Mouse (Mus musculus) limb, embryonic 14.5 days (tissue): ENCODE results near the gene C1ql1. TPM values are rescaled to one million over a fixed set of nuclear protein-coding genes. Genes with fewer than 3 reads are reported as not detected.
A peak's percentile ranks its signal among the peaks of the same experiment; 100 is the strongest.

ENCODE experiments used
- ATAC-seq: fragments of 200-750 bp; cut with Nextera tagmentation; 2 replicates; pipeline ENCODE4 v1.8.0; 2017; ENCODE audit warnings: low read depth, moderate number of reproducible peaks, moderate TSS enrichment; ENCODE audit not compliant: low FRiP score
- DNase-seq: peaks from one replicate; pipeline ENCODE4 v3.0.0-alpha.2; 2015; ENCODE audit warnings: low spot score
- H3K27ac ChIP-seq: fragments of 300-500 bp; sonication (generic); replicated peaks from 2 replicates; pipeline ENCODE4 v1.5.1; 2014; ENCODE audit warnings: low read depth, mild to moderate bottlenecking, low read length, moderate library complexity, mixed read lengths
- H3K27me3 ChIP-seq: fragments of 300-500 bp; sonication (generic); 2 replicates; pipeline ENCODE4 v1.6.1; 2014; ENCODE audit warnings: low read length, mixed read lengths; ENCODE audit not compliant: control insufficient read depth, insufficient read depth
- H3K36me3 ChIP-seq: fragments of 300-500 bp; sonication (generic); 2 replicates; pipeline ENCODE4 v1.6.1; 2014; ENCODE audit warnings: mild to moderate bottlenecking, low read length, moderate library complexity, mixed read lengths; ENCODE audit not compliant: control insufficient read depth, insufficient read depth
- H3K4me1 ChIP-seq: fragments of 300-500 bp; sonication (generic); 2 replicates; pipeline ENCODE4 v1.6.1; 2014; ENCODE audit warnings: antibody characterized with exemption, low read length, mixed read lengths; ENCODE audit not compliant: control insufficient read depth, insufficient read depth
- H3K4me2 ChIP-seq: fragments of 300-500 bp; sonication (generic); replicated peaks from 2 replicates; pipeline ENCODE4 v1.6.1; 2014; ENCODE audit warnings: low read depth, mild to moderate bottlenecking, low read length, moderate library complexity; ENCODE audit not compliant: severe bottlenecking
- H3K4me3 ChIP-seq: fragments of 300-500 bp; sonication (generic); replicated peaks from 2 replicates; pipeline ENCODE4 v1.5.1; 2014; ENCODE audit warnings: low read length
- H3K9ac ChIP-seq: fragments of 300-500 bp; sonication (generic); 2 replicates; pipeline ENCODE4 v1.6.1; 2014; ENCODE audit warnings: mild to moderate bottlenecking, low read depth, low read length, moderate library complexity; ENCODE audit not compliant: severe bottlenecking
- H3K9me3 ChIP-seq: fragments of 300-500 bp; sonication (generic); 2 replicates; pipeline ENCODE4 v1.6.1; 2016; ENCODE audit warnings: low read length; ENCODE audit not compliant: control insufficient read depth
- POLR2A ChIP-seq: fragments of 200-500 bp; IDR thresholded peaks from 2 replicates; pipeline ENCODE4 v1.8.0; 2012; ENCODE audit warnings: inconsistent platforms, mild to moderate bottlenecking, moderate library complexity, borderline replicate concordance; ENCODE audit not compliant: insufficient read depth, insufficient read length; ENCODE audit errors: extremely low read depth
- WGBS: fragments of 180-500 bp; shearing (Covaris S2); extraction: QIAGEN DNeasy Blood & Tissue Kit; methylation state at CpG from one replicate; pipeline ENCODE4 v1.1.7; 2014; 5-methylcytosine and 5-hydroxymethylcytosine counted together
- polyA plus RNA-seq, 2 experiments: library from polyadenylated mRNA; depleted of rRNA in 1 of 2; stranded (reverse) in 1 of 2; unstranded in 1 of 2; fragments of >200 nt; fragmentation: Nextera tagmentation in 1 of 2; extraction: Ambion mirVana in 1 of 2; gene quantifications; 2 replicates each; pipeline versions ENCODE4 v1.2.1 to v1.2.3; 2012 to 2014

C1ql1 gene
- polyA plus RNA-seq, 2 experiments = 1.9 to 3.3 TPM

GRCm38 (mm10) chr11:102990152-102990663 lies 43.7 kb upstream of the C1ql1 start:
- peak overlapping the region; percentile 51 for H3K9ac ChIP-seq
- peak overlapping the region; percentile 42 for H3K4me3 ChIP-seq
- no peak for TF ChIP-seq POLR2A
- H3K4me2 ChIP-seq = peak overlapping the region; percentile 80
- DNase-seq (no peak), ATAC-seq (no peak)
- 9% methylated on average over 29 of the region's 29 CpGs for WGBS
- H3K27me3 ChIP-seq = peaks cover 32% of the 10 kb centered on the region
- peaks cover 17% of the 10 kb centered on the region for H3K36me3 ChIP-seq
- H3K27ac ChIP-seq = no peak overlapping the region
- H3K4me1 ChIP-seq = peaks cover 15% of the 10 kb centered on the region; the same call in 1 of the 2 replicates
- H3K9me3 ChIP-seq = no peaks in the 10 kb centered on the region

GRCm38 (mm10) chr11:102989641-102990151 lies 43.2 kb upstream of the C1ql1 start:
- H3K9me3 ChIP-seq = no peaks in the 10 kb centered on the region
- H3K27me3 ChIP-seq = peaks cover 32% of the 10 kb centered on the region
- H3K4me3 ChIP-seq = peak overlapping the region; percentile 42
- ATAC-seq (no peak), DNase-seq (no peak)
- peaks cover 11% of the 10 kb centered on the region for H3K36me3 ChIP-seq
- no peak for TF ChIP-seq POLR2A
- peak overlapping the region; percentile 51 for H3K9ac ChIP-seq
- WGBS = 4% methylated on average over 28 of the region's 28 CpGs
- peaks cover 15% of the 10 kb centered on the region; the same call in 1 of the 2 replicates for H3K4me1 ChIP-seq
- H3K27ac ChIP-seq = no peak overlapping the region
- H3K4me2 ChIP-seq = peak overlapping the region; percentile 80

- Histone ChIP-seq H3K9me3 (no peaks in the 10 kb centered on the region), H3K27me3 (peaks cover 15% of the 10 kb centered on the region), H3K9ac (no peak overlapping the region), H3K4me1 (0 out of 2 replicates have a peak, but pooled peaks cover 7% of the 10 kb centered on the region), H3K4me2 (no peak overlapping the region), H3K27ac (no peak overlapping the region), H3K36me3 (no peaks in the 10 kb centered on the region), H3K4me3 (no peak overlapping the region)
- 59% methylated on average over 6 of the region's 6 CpGs for WGBS
- no peak for TF ChIP-seq POLR2A
- DNase-seq (no peak), ATAC-seq (no peak)
Observed at GRCm38 (mm10) chr11:102985160-102985559, 38.7 kb upstream of the C1ql1 start.

- ATAC-seq (no peak), DNase-seq (no peak)
- H3K4me3 ChIP-seq = no peak overlapping the region
- no peaks in the 10 kb centered on the region for H3K9me3 ChIP-seq
- H3K36me3 ChIP-seq = no peaks in the 10 kb centered on the region
- TF ChIP-seq POLR2A = no peak
- 68% methylated on average over 4 of the region's 4 CpGs for WGBS
- H3K4me2 ChIP-seq = no peak overlapping the region
- H3K27me3 ChIP-seq = peaks cover 9% of the 10 kb centered on the region
- no peak overlapping the region for H3K27ac ChIP-seq
- 0 out of 2 replicates have a peak, but pooled peaks cover 2% of the 10 kb centered on the region for H3K4me1 ChIP-seq
- H3K9ac ChIP-seq = no peak overlapping the region
Observed at GRCm38 (mm10) chr11:102984615-102985014, 38.1 kb upstream of the C1ql1 start.

- Histone ChIP-seq H3K27ac (no peak overlapping the region), H3K9me3 (no peaks in the 10 kb centered on the region), H3K9ac (no peak overlapping the region), H3K27me3 (peaks cover 4% of the 10 kb centered on the region; the same call in 1 of the 2 replicates), H3K4me3 (no peak overlapping the region), H3K4me1 (no peaks in the 10 kb centered on the region), H3K36me3 (no peaks in the 10 kb centered on the region), H3K4me2 (no peak overlapping the region)
- 91% methylated on average over 9 of the region's 9 CpGs for WGBS
- TF ChIP-seq POLR2A = no peak
- ATAC-seq (no peak), DNase-seq (no peak)
Observed at GRCm38 (mm10) chr11:102984086-102984485, 37.6 kb upstream of the C1ql1 start.
